Mouse (Mus musculus) B cell, adult 2 months (primary cell): Measurements from ENCODE around the gene Bcas3.

Experiments used
- DNase-seq, 2 experiments: peaks; one replicate each; pipeline ENCODE4 v3.0.0; 2022

Gene Bcas3

DNA sequence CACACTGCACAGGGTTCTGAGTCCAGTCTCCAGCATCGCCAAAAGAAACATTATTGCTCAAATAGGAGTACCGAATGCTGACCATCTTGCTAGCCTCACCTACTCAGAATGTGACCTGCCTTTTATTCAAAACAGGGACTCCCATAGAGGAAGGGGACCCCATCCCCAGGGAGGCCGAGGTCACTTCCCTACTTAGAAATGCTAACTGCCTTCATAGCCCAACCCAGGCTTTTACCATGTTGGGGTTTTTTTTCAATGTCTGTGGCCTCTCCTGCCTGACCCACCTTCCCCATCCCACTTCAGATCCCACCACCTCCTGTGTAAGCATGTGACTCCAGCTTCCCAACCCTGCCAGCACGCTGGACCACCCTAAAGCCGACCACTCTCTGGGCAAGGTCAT is 458.7 kb downstream of the Bcas3 start:
- peak in 1 of 2 experiments; percentile 12 for DNase-seq

DNA sequence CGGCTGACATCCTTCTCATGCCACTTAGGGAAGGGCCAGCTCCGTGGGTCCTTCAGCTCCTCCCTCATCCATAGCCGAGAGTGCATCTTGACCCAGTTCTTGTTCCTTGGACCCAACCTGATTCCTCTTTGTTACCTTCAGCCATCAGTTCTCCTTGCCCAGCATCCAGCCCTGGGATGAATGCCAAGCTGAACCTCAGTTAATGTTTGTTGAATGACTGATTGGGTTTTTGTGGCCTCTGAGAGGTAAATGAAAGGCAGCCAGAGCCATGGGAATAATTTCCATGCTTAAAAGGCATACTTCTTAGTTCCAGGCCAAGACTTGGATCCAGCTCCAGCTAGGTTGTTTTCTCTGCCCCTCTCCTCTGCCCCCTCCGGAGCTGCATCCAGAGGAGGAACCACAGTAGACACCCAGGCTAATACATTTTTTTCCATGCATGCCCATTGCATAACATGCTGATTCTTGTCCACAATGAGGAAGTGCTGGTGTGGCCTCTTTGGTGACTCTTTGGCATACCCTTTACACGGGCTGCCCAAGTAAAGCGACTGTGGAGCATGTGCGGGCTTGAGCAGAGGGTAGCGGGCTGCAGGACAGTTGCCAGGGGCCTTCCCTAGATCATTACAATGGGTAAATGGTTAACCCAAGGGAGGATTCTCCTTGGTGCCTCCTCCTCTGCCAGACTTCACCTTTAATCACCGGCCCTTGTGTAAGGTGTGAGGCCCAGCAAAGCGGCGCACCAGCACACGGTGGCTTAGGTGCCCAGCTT is 459.4 kb downstream of the Bcas3 start:
- DNase-seq: no peak

DNA sequence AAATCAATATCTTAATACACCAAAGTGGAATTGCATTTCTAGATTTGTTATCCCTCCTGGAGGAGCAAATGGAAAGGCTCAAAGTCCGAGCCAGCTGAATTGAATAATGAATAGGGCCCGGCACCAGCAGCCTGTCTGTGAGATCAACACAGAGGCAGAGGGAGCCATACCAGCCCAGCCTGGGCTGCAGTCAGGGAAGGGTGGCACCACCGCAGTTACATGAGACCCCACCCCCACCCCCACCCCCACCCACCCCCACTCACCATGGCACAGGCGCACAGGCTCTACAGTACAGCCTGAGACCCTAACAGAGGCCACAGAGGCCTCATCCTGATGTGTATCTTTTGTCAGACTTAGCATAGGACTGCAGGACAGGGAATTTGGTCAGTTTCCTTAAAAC is 461.7 kb downstream of the Bcas3 start:
- DNase-seq: no peak

DNA sequence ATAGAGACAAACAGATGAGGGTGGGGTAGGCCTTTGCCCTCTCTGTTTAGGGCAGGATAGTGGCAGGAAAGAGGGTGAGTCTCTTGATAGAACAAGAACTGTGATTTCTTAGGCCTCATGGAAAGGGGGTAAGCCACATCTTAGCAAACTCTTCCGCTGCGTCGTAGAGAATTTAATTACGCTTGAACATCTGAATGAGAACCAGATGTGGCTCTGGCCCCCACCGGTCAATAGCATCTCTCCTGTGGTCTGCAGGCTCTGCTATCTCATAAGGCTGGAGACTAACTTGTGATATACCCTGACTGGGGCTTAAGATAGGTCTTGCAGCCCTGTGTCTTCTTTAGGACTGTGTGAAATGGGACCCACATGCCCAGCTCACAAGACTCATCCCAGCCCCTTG is 463.5 kb downstream of the Bcas3 start:
- no peak for DNase-seq

DNA sequence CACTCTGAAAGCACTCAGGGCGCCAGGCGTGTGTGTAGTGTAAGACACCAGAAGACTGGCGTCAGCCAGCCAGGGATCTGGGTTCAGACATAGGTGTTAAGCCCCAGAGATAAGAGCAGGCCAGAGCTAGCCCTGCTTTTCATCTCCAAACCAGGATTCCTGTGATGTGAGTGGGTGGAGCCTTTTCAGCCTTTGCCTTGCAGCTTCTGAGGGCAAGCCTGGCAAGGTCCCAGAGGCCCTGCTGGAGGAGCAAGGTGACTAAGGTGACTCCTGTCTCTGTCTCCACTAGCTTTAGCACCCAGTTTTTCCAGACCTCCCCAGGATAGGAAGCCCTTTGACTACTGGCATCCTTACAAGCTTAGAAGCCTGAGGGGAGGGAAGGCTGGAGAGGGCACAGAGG is 465.4 kb downstream of the Bcas3 start:
- no peak for DNase-seq

DNA sequence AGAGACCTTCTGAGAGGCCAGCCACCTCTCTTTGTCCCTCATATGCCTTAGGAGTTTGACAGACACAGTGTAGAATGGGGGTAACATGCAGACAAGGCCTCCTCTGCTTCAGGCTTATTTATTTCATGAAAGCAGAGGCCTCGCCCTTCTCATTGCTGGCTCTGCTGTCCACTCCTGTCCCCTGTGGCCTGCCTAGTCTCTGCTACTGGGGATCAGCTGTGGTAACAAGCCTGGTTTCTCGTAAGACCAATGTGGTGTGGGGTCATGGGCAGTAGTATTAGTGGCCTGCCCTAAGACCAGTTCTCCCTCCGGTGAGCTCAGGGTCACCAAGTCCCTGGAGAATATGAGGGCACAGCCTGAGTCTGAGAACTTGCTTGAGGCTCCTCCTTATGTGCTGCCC is 468.0 kb downstream of the Bcas3 start:
- no peak for DNase-seq

DNA sequence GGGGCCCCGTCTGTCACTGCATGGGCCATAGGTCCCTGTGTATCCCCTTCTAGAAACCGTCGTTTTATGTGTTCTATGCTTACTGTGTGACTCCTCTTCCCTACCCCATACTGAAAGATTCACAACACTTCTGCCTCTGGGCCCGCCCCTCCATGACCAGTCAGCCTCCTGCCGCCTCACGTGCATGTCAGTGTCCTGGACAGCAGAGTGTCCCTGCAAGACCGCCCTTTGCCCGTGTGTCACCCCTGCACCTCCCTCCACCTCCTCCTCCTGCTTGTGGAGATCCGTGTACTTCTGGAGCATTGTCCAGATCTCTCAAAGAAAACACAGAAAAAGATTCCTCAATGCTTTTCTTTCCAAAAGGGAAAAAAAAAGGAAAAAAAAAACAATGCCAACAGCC is 468.7 kb downstream of the Bcas3 start:
- no peak for DNase-seq

DNA sequence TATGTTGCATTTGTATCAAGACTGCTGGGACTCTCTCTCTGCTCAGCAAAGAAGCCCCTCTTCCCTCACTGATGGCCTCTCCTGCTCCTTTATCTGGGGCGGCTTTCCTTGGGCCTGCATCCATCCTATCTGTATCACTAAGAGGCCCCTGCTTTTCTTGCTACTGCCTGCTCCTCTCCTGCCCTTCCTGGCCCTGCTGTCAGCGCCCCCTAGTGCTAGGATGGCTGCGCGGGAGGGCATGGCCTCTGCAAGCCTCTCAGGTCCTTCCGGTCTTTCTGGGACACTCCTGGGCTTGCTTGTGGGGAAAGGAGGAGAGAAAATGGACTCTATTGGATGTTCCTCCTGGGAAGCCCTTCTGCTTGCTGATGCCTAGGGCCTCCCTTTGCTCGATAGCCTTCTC is 470.2 kb downstream of the Bcas3 start:
- DNase-seq: peak; percentile 72

DNA sequence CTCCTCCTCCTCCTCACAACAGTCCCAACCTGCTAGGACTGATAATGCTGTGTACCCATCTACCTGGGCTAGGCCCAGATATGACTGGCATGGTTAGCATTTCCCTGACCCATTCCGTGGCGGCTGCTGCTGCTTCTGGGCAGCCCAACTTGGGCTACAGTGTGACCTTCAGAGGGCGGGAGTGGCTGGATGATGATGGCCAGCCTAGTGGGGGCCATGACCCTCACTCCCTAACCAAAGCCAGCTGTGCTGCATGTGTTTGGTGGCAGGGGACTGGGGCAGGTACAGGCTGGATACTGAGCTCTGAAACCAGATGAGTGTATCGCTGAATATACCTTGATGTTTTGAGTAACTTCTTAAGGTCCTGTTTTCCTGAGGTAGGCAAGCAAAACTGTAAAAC is 470.8 kb downstream of the Bcas3 start:
- DNase-seq: no peak

DNA sequence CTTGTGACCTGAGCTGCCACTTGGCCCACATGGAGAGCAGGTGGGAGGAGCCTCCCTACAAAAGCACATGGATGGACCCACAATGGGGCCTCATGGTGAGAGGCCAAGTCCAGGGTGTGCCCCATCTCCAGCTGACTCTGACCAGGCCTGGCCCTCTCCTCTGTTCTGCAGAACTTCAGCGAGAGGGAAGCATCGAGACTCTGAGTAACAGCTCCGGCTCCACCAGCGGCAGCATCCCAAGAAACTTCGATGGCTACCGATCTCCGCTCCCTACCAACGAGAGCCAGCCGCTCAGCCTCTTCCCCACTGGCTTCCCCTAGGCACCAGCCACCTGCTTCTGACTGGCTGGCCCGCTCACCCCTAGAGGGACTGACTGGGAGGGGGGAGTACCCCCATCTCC is 472.1 kb downstream of the Bcas3 start:
- no peak for DNase-seq

DNA sequence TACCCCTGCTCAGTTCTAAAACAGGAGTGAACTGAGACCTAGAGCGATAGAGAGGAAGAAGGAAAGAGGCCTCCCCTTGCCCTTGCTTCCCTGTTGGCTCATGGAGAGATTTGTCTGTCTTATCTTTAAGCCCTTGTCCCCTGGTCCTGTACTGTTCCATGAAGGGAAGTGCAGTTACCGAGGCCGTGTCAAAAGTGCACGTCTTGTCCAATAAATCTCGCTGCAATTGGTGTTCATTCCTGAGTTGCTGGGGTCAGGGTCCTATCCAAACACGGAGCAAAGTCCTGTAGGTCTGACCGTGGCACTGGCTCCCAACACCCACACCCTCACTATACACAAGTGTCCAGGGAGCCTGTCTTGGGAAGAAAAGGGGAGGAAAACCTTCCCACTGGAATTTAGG is 472.9 kb downstream of the Bcas3 start:
- no peak for DNase-seq

DNA sequence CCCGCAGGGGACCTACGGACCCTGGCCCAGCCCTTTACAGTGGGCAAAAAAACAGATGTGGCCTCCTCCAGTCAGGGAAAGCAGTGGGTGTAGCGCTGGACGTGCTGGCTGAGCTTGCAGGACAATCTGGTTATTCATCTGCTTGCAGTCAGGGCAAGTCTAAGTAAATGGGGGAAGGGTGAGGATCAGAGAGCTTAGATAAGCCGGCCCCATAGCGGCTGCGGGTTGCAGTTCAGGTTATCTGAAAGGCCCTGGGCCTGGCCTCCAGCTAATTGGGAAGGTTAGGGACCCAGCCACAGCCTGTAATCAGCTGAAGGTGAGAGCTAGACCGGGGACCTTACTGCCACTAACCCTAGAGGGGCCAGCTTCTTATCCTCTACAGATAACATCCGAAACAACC is 474.4 kb downstream of the Bcas3 start:
- DNase-seq: no peak

DNA sequence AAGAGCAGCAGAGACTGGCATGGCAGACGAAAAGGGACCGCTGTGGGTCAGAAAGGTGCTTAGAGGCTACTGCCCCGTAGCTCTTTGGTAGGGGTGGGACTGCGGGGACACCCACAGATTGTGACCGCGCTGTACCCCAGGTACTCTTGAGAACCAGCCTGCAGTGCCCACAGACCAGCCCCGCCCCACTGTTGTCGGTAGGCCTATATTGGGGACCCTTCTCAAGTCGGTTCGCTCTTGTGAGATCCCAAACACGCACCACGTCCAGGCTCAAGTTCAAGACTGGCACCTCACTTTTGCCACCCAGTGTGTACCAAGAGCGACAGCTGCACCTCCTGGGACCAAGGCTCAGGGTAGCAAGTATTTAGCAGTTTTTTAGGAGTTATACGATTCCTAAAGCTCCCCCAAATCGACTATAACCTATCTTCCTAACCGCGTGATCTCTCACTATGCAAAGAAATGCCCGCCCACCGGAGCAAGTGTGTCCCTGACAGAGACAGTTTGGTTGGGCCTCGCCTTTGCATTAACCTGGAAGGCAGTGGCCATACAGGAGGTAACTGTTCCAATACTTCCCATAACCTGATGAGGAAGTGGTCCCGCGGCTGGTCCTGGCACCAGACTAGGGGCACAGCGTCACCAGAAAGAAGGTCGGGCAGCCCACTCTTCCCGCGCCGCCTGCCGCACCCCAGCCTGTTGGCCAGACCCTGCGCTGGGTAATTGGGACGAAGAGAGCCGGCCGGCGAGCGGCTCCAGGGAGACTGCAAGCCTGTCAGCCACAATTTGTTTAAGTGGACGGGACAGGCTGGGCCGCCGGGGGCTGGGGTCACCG is 475.9 kb downstream of the Bcas3 start:
- peak in 1 of 2 experiments; percentile 29 for DNase-seq

DNA sequence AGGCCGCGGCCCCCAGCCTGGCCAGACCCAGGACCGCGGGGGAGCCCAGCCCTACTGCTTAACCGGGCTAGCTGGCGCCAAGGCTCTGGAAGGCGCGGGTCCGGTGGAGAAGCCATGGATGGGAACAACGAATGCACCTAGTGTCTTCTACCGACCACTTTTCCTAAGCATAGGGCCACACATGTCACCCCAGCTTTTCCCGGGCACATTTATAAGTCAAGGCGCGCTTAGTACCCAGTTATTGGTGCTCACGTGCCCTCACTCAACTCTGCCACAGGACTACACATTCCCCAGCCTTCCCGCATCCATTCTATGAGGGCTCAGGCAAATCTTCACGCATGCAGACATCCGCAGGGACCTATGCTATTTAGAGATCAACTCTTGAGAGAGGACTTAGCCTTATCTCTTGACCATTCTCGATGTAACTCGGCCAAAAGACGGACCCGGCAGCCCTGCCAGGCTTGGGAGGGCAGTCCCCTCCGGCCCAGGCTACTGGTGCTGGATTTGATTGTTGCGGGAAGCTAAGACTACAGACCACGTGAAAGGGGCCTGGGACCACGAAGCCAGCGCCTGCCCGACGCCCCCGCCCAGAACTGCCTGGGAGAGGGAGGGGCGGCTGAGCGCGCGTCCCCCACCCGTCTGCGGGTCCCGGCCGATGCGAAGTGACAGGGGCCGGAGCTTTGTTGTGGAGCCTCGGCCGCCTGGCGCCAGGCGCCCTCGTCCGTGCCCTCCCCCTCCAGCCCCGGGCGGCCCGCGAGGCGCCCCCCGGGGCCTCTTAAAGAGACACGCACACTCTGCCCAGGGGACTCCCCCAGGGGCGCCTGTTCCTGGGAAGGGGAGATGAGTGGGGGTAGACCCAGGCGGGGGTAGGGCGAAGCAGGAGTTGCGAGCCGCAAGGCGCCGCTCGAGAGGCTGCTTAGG is 476.8 kb downstream of the Bcas3 start:
- DNase-seq: peak in 1 of 2 experiments; percentile 15

DNA sequence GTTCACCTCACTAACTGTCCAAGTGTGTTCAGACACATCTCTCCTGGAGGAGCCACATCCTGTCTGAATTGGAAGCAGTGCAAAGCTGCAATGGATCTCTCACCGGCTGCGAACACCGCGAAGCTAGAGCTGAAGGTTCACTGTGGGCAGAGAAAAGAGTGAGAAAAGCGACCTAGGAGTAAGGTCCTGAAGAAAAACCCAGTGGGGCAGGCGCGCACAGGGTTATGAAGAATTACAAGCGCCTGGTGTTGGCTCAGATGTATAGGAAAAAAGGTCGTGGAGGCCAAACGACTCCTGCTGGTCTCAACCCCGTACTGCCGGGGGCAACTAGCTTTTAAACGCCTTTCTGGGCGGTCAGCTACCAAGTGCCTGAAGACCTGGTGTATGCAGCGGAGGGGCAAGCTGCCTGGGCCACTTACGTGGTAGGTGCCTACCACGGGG is 478.0 kb downstream of the Bcas3 start:
- peak; percentile 29 to 37 for DNase-seq

DNA sequence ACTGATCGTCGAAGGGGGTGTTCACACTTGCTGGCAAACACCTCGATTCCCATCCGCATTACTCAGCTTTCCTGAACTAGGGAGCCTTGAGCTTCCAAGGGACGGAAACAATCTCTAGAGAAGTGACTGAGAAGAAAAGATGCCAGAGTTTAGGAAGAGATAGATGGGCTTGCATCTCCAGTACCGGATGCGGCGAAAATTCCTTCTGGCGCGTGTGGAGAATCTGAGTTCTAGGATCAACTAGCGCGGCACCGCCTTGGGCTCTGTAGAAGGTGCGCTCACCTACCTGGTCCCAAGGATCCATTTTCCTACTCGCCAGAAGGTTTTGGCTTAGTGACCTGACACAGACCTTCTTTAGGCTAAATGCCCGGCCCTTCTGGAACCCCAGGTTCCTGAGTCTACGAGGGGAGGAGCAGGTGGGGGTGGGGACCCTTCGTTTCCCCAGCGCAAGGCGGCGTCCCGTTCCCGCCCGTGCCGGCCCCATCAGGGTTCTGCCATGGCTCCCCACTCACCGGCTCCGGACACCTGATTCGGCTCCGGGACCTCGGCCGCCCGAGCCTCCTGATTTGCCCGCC is 478.8 kb downstream of the Bcas3 start:
- peak in 1 of 2 experiments; percentile 23 for DNase-seq

DNA sequence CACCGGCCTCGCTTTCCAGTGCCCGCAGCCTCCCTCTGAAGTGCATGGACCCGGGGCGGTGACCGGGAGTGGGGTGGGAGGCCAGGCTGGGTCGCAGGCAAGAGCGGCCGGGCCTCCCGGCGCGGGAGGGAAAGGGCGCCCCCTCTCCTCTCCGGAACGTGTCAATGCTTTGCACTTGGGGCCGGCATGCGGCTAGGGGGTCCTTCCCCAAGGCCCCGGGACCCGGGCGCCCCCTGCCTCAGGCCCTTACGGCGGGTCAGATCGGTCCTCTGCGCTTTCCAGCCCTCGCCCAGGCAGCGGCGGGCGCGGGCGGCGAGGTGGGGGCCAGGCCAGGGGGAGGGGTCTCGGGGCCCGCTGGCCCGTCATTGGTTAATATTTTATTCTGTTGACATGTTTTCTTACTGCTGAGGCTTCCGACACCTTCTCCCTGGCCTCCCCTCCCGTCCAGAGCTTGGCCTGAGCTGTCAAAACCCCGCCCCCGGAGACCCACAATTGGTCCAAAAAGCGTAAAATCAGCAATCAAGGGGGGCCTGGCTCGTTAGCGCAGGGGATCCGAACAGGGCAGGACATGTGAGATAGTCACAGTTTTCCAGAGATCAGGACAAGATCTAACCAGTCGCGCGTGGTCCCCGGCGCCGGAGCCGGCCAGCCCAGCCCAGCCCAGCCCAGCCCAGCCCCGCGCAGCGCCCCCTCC is 479.4 kb downstream of the Bcas3 start, which contains the start of gene Tbx2:
Gene Tbx2, plus strand, starts transcription at position 321 of the 694 bp plus-strand sequence.
- DNase-seq: peak; percentile 27 to 29

DNA sequence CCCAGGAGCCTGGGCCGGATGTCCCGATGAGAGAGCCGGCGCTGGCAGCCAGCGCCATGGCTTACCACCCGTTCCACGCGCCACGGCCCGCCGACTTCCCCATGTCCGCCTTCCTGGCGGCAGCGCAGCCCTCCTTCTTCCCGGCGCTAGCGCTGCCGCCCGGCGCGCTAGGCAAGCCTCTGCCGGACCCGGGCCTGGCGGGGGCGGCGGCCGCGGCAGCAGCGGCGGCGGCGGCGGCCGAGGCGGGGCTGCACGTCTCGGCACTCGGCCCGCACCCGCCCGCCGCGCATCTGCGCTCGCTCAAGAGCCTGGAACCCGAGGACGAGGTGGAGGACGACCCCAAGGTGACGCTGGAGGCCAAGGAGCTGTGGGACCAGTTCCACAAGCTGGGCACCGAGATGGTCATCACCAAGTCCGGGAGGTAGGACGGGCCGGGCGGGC is 480.1 kb downstream of the Bcas3 start:
- peak in 1 of 2 experiments; percentile 32 for DNase-seq

DNA sequence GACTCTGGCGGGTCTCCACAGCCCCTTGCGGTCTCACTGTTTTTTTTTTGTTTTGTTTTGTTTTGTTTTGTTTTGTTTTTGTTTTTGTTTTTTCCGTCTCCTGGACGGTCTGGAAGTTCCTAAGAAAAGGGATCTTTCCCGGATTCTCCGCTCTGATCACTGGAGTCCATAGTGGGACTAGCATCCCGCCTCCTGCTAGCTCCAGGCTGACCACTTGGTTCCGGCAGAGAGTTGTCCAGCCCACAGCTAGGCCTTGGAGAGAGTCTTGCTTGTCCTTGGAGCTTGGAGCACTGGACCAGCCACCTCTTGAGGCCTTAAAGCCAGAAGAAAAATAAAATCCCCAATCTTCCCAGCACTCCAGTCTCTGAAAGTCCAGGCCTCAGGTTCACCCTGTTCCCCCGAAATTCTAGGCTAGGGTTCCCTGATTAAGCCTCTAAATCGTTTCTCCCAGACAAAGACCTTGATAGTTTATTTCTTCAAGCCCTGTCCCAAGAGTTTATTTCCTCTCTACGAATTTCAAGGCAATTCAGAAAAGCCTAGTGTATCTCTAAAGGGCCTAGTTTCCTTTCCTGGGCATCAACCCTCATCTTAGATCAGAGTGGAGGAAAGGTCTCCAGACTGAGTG is 480.9 kb downstream of the Bcas3 start:
- peak in 1 of 2 experiments; percentile 25 for DNase-seq

DNA sequence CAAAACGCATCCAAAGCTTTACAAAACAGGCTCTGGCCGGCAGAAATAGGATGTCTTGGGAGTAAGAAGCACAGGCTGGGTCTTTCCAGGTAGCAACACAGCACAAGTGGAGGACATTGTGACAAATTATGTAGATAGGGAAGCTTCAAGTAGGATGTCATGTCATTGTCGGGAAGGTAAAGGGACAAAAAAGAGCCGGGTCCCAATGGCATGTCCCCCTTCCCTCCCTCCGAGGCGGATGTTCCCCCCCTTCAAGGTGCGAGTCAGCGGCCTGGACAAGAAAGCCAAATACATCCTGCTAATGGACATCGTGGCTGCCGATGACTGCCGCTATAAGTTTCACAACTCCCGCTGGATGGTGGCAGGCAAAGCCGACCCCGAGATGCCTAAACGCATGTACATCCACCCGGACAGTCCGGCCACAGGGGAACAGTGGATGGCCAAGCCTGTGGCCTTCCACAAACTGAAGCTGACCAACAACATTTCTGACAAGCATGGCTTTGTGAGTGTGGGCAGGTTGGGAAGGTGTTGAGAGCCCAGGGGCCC is 481.5 kb downstream of the Bcas3 start:
- peak; percentile 34 to 36 for DNase-seq
